Mouse (Mus musculus) hindbrain, embryonic 11.5 days (tissue): ENCODE data around the gene Hmga2. TPM values are rescaled to one million over a fixed set of nuclear protein-coding genes. Genes with fewer than 3 reads are reported as not detected.
"Not testable (repeated sequence)": the region's sequence is repeated elsewhere in the genome, so short reads cannot be mapped to it uniquely, and the experiment has no call there.

Experiments
- ATAC-seq: fragments of 200-750 bp; cut with Nextera tagmentation; 2 replicates; pipeline ENCODE4 v1.8.0; 2017; ENCODE audit warnings: mild to moderate bottlenecking, moderate TSS enrichment, moderate library complexity; ENCODE audit not compliant: low FRiP score
- DNase-seq: peaks from one replicate; pipeline ENCODE4 v3.0.0-alpha.2; 2015; ENCODE audit warnings: low spot score
- H3K27ac ChIP-seq: fragments of 300-500 bp; sonication (generic); 2 replicates; pipeline ENCODE4 v1.5.1; 2014; ENCODE audit warnings: mild to moderate bottlenecking, low read depth, low read length
- H3K27me3 ChIP-seq: fragments of 300-500 bp; sonication (generic); 2 replicates; pipeline ENCODE4 v1.6.1; 2014; ENCODE audit warnings: mild to moderate bottlenecking, low read length, moderate library complexity, mixed read lengths; ENCODE audit not compliant: control insufficient read depth, insufficient read depth
- H3K36me3 ChIP-seq: fragments of 300-500 bp; sonication (generic); 2 replicates; pipeline ENCODE4 v1.6.1; 2014; ENCODE audit warnings: mild to moderate bottlenecking, low read length, moderate library complexity, mixed read lengths; ENCODE audit not compliant: control insufficient read depth, insufficient read depth
- H3K4me1 ChIP-seq: fragments of 300-500 bp; sonication (generic); replicated peaks from 2 replicates; pipeline ENCODE4 v1.6.1; 2014; ENCODE audit warnings: low read length, mixed read lengths; ENCODE audit not compliant: control insufficient read depth, insufficient read depth
- H3K4me2 ChIP-seq: fragments of 300-500 bp; sonication (generic); replicated peaks from 2 replicates; pipeline ENCODE4 v1.6.1; 2014; ENCODE audit warnings: mild to moderate bottlenecking, low read depth, low read length
- H3K4me3 ChIP-seq: fragments of 300-500 bp; sonication (generic); 2 replicates; pipeline ENCODE4 v1.5.1; 2014; ENCODE audit warnings: low read depth, low read length
- H3K9ac ChIP-seq: fragments of 300-500 bp; sonication (generic); 2 replicates; pipeline ENCODE4 v1.6.1; 2014; ENCODE audit warnings: low read depth, low read length
- H3K9me3 ChIP-seq: fragments of 300-500 bp; sonication (generic); 2 replicates; pipeline ENCODE4 v1.6.1; 2016; ENCODE audit warnings: low read length; ENCODE audit not compliant: control insufficient read depth
- WGBS: fragments of 180-500 bp; shearing (Covaris S2); extraction: QIAGEN DNeasy Blood & Tissue Kit; methylation state at CpG from one replicate; pipeline ENCODE4 v1.1.7; 2014; 5-methylcytosine and 5-hydroxymethylcytosine counted together
- polyA plus RNA-seq: library from polyadenylated mRNA; unstranded; fragments of >200 nt; fragmentation: Nextera tagmentation; extraction: Ambion mirVana; gene quantifications from 2 replicates; pipeline ENCODE4 v1.2.1, GENCODE M21; 2014

Gene Hmga2
- polyA plus RNA-seq, 1 experiment from 2014 or later, result 42.9 TPM

DNA sequence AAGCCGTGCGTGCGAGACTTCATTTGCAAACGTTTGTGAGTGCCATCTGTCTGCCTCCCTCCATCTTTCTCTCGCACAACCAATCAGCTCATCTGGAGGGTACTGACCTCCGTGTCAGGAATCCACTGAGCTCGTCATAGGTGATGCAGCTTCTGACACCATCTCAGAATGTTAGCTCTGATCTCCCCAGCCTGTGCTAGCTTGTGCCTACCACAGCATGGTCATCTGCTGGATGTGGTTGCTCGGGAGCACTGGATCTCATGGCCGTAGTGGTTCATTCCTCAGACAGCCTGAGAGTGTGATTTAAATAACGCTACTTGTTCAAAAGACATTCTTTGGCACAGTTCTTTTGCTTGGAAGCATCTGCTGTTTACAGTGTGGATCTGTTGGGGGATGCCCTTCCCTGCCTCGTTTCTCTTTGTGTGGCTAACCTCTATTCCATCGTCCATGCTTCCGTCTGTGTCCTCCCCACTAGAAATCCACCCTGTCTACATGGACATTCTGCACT is 121.7 kb downstream of the Hmga2 start:
- DNase-seq (no peak), ATAC-seq (no peak)
- Histone ChIP-seq H3K27me3 (no peaks in the 10 kb centered on the region), H3K4me1 (no peaks in the 10 kb centered on the region), H3K27ac (no peak overlapping the region), H3K36me3 (no peaks in the 10 kb centered on the region), H3K4me2 (no peak overlapping the region), H3K4me3 (no peak overlapping the region), H3K9ac (no peak overlapping the region), H3K9me3 (no peaks in the 10 kb centered on the region)
- 72% methylated on average over 13 of the region's 13 CpGs for WGBS

DNA sequence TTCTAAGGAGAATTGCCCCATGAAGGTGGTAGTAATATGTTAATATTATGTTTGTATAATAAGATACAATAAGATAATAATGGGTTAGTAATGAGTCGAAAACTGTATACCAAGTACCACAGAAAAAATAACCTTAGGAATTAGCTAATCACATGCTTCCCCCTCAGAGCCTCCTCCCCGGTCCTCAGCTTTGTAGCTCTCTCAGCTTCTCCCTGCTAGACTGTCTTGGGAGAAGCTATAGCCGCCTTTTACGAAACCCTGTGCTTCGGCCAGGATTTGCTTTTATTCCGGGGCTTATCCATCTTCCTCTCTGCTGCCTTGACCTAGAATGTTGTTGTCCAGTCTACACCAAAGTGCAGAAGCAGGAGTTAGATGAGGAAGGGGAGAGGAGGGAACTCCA is 130.9 kb downstream of the Hmga2 start:
- H3K4me2 ChIP-seq, result no peak overlapping the region
- no peaks in the 10 kb centered on the region for H3K9me3 ChIP-seq
- H3K27ac ChIP-seq, result no peak overlapping the region
- no peaks in the 10 kb centered on the region for H3K36me3 ChIP-seq
- H3K4me3 ChIP-seq, result no peak overlapping the region
- DNase-seq (no peak), ATAC-seq (no peak)
- H3K27me3 ChIP-seq, result no peaks in the 10 kb centered on the region
- no peaks in the 10 kb centered on the region for H3K4me1 ChIP-seq
- H3K9ac ChIP-seq, result no peak overlapping the region
- WGBS, result 83% methylated on average over 6 of the region's 6 CpGs

DNA sequence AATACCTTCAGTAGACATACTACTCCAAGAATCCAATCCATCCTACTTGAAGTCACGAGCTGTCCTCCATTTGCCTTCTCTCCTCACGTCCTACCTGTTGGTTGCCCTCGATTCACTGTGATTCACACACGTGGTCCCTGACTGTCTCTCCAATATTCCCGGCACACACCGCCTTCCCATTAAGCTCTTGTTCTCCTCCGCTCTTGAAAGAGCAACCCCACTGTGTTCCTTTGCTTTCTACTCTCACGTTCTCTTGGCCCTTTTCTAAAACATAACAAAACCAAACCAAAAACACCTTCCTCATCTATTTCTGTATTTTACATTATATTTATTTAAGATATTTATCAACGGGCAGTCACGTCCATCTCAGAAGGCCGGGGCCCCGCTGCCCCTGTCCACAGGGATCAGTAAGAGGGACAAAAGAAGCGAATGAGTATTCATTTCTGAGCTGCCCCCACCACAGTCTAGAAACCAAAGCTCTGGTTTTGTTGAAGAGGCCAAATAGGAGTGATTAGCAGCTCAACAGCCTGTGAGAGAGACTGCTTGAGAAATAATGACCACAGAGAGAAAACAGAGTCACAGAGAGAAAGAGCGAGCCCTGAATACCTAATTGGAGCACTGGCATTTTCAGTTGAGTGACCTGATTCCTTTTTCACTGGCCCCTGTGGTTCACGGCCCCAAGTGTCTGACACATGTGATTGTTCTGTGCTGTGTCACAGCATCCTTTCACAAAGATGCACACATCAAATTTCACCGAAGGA is 131.5 kb downstream of the Hmga2 start:
- H3K4me1 ChIP-seq, result no peaks in the 10 kb centered on the region
- DNase-seq, result peak; percentile 20
- no peaks in the 10 kb centered on the region for H3K36me3 ChIP-seq
- H3K27ac ChIP-seq, result no peak overlapping the region
- H3K27me3 ChIP-seq, result no peaks in the 10 kb centered on the region
- H3K4me3 ChIP-seq, result no peak overlapping the region
- 59% methylated on average over 16 of the region's 16 CpGs for WGBS
- no peaks in the 10 kb centered on the region for H3K9me3 ChIP-seq
- no peak overlapping the region for H3K9ac ChIP-seq
- peak; percentile 47; the same call in 1 of the 2 replicates for ATAC-seq
- no peak overlapping the region for H3K4me2 ChIP-seq

DNA sequence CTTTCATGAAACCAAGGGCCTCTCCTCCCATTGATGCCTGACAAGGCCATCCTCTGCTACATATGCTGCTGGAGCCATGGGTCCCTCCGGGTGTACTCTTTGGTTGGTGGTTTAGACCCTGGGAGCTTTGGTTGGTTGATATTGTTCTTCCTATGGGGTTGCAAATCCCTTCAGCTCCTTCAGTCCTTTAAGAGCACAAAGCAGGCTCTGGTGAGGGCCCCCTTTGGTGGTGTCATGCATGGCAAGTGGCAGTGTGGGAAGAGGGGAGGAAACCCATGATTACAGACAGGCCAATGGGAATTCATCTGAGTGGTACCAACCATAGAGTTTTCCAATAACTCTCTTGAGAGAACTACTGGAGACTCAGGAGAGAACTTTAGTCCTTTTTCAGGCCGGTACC is 136.4 kb downstream of the Hmga2 start:
- H3K9me3 ChIP-seq, ATAC-seq, H3K27ac ChIP-seq, H3K9ac ChIP-seq, H3K27me3 ChIP-seq, H3K4me1 ChIP-seq, H3K36me3 ChIP-seq, H3K4me3 ChIP-seq, DNase-seq, H3K4me2 ChIP-seq: not testable (repeated sequence)
- 74% methylated on average over 2 of the region's 2 CpGs for WGBS

DNA sequence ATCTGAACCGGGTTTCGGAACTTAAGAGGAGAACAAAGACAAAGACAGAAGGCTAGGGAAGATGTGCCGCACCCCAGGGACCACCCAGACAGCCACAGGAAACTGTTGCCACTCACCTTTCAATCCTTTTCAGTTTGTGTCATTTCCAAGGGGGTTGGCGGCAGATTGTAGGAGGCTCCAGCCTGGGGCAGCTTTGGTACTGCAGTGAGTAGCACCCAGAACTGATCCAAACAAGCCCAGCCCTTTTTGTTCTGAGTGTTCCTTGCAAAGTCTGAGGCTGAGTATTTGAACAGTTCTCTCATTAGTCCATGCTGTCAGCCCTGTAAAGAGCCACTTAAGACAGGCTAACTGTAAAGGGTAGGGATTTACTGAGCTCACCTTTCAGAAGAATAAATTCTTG is 136.9 kb downstream of the Hmga2 start:
- DNase-seq, result no peak
- no peaks in the 10 kb centered on the region for H3K4me1 ChIP-seq
- no peak overlapping the region for H3K4me2 ChIP-seq
- 41% methylated on average over 4 of the region's 4 CpGs for WGBS
- no peaks in the 10 kb centered on the region for H3K27me3 ChIP-seq
- no peak overlapping the region for H3K9ac ChIP-seq
- H3K9me3 ChIP-seq, result no peaks in the 10 kb centered on the region
- no peaks in the 10 kb centered on the region for H3K36me3 ChIP-seq
- no peak overlapping the region for H3K27ac ChIP-seq
- no peak overlapping the region for H3K4me3 ChIP-seq
- no peak for ATAC-seq

DNA sequence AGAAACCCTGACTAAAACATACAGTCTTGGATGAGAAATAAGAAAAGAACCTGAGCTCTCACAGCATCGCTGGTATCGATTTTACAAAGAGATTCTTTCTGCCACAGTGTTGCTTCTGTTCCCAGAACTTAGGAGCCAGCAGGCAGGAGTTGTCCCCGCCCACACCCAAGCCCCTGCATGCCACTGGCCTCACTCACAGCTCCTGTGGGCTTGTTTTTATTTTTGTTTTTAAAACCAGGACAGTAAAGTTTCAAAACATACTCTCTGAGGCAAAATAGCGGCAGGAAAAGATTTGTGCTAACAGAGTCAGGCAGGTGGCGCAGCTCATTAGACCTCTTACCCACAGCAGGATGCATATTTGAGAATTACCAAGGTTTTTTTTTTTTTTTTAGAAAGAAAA is 137.4 kb downstream of the Hmga2 start:
- no peaks in the 10 kb centered on the region for H3K36me3 ChIP-seq
- 62% methylated on average over 5 of the region's 5 CpGs for WGBS
- H3K27ac ChIP-seq, result no peak overlapping the region
- no peak overlapping the region for H3K9ac ChIP-seq
- H3K4me3 ChIP-seq, result no peak overlapping the region
- no peak for ATAC-seq
- DNase-seq, result no peak
- no peaks in the 10 kb centered on the region for H3K4me1 ChIP-seq
- H3K9me3 ChIP-seq, result no peaks in the 10 kb centered on the region
- no peak overlapping the region for H3K4me2 ChIP-seq
- H3K27me3 ChIP-seq, result no peaks in the 10 kb centered on the region

DNA sequence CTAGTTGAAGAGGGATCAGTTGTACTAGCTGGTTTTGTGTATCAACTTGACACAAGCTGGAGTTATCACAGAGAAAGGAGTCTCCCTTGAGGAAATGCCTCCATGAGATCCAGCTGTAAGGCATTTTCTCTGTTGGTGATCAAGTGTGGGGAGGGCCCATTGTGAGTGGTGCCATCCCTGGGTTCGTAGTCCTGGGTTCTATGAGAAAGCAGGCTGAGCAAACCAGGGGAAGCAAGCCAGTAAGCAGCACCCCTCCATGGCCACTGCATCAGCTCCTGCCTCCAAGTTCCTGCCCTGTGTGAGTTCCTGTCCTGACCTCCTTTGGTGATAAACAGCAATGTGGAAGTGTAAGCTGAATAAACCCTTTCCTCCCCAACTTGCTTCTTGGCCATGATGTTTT is 137.8 kb downstream of the Hmga2 start:
- not testable (repeated sequence) for H3K9ac ChIP-seq, H3K9me3 ChIP-seq, H3K4me1 ChIP-seq, H3K4me3 ChIP-seq, H3K27me3 ChIP-seq, H3K36me3 ChIP-seq, ATAC-seq, H3K4me2 ChIP-seq, H3K27ac ChIP-seq, DNase-seq
- WGBS, result 77% methylated on average over 1 of the region's 1 CpGs

DNA sequence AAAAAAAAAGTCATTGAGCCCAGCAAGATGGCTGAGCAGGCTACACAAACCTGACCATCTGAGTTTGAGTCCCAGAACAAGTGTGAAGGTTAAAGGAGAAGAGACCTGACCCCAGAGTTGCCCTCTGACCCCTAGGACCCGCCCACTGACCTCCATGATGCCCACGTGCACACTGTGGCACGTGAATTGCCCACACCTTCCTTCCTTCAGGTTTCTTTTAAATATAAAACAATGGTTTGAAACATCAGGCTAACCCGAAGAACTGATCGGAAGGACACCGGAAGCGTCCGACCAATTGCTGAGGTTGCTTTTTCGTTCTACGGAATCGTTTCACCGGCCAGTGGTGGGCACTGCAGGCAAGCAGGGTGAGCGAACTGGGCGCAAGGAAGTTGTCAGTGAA is 148.3 kb downstream of the Hmga2 start:
- Histone ChIP-seq H3K9me3 (no peaks in the 10 kb centered on the region), H3K27ac (no peak overlapping the region), H3K4me2 (no peak overlapping the region), H3K4me1 (no peaks in the 10 kb centered on the region), H3K9ac (no peak overlapping the region), H3K36me3 (no peaks in the 10 kb centered on the region), H3K4me3 (no peak overlapping the region), H3K27me3 (no peaks in the 10 kb centered on the region)
- 91% methylated on average over 14 of the region's 14 CpGs for WGBS
- DNase-seq, result no peak
- ATAC-seq, result no peak

DNA sequence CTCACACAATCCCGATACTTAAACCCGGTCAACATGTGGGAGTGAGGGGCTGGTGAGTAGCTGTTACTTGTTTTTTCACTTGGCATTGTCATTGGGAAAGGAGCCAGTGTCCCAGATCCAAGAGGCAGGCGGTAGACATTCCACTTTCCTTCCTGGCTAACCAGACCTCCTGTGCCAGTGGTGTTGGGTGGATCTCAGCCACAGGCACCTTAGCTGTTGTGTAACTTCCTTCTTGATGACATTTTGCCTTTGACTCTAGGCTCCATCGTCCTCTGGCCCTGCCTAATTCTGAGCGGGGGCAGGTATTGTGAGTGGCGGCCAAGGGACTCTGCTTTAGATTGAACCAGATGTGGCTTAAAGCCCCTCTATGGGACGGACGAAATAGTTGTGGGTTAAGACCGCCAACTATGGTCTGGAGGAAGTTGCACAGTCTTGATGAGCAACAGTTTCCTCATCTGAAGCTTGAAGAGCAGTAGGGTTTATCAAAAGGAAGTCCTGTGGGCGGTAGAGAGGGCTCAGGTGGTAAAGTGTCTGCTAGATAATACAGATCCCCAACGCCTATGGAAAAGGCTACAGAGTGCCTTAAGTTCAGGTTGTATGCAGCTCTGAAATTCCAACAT is 152.6 kb downstream of the Hmga2 start:
- H3K27me3 ChIP-seq, result no peaks in the 10 kb centered on the region
- DNase-seq (no peak), ATAC-seq (no peak)
- no peak overlapping the region for H3K9ac ChIP-seq
- no peaks in the 10 kb centered on the region for H3K4me1 ChIP-seq
- H3K4me3 ChIP-seq, result no peak overlapping the region
- no peak overlapping the region for H3K27ac ChIP-seq
- no peak overlapping the region for H3K4me2 ChIP-seq
- H3K9me3 ChIP-seq, result no peaks in the 10 kb centered on the region
- no peaks in the 10 kb centered on the region for H3K36me3 ChIP-seq
- 89% methylated on average over 11 of the region's 11 CpGs for WGBS
